Mouse (Mus musculus): Measurements from ENCODE around the gene Ccl5. TPM values are rescaled to one million over a fixed set of nuclear protein-coding genes. Genes with fewer than 3 reads are reported as not detected.

Gene Ccl5
- 828 and 1,080 TPM in 2 replicates for polyA plus RNA-seq (2012; rRNA removed)

- Histone ChIP-seq H3K27ac (ENCODE audit: insufficient read depth, low read depth, low read length) (no peak within 1 kb of the TSS), H3K4me1 (ENCODE audit: control insufficient read depth, insufficient read depth, insufficient read length, low read length) (peaks cover 10% of the 10 kb centered on the region), H3K4me3 (ENCODE audit: low read depth, low read length) (peak within 1 kb of the TSS; percentile 50), H3K27me3 (ENCODE audit: control insufficient read depth, insufficient read depth, low read length) (no peaks in the 10 kb centered on the region), H3K36me3 (ENCODE audit: control insufficient read depth, insufficient read depth, low read length) (no peaks in the 10 kb centered on the region)
- no peak for TF ChIP-seq CTCF (IDR thresholded peaks at IDR 0.05; ENCODE audit: extremely low read depth, insufficient read length, insufficient replicate concordance, low read depth, low read length)
- TF ChIP-seq POLR2A (IDR thresholded peaks at IDR 0.05; ENCODE audit: low read depth, low read length) = no peak
- WGBS = 84% methylated on average over 5 of the region's 5 CpGs
These were observed at the start of gene Ccl5 for GRCm38 (mm10) chr11:83530360-83530759. Gene Ccl5, minus strand, starts transcription at chr11:83530518.

- Histone ChIP-seq H3K27me3 (ENCODE audit: control insufficient read depth, insufficient read depth, low read length) (no peaks in the 10 kb centered on the region), H3K4me3 (ENCODE audit: low read depth, low read length) (no peak overlapping the region), H3K4me1 (ENCODE audit: control insufficient read depth, insufficient read depth, insufficient read length, low read length) (peaks cover 3% of the 10 kb centered on the region; the same call in 1 of the 2 replicates), H3K27ac (ENCODE audit: insufficient read depth, low read depth, low read length) (no peak overlapping the region), H3K36me3 (ENCODE audit: control insufficient read depth, insufficient read depth, low read length) (no peaks in the 10 kb centered on the region)
- TF ChIP-seq CTCF (IDR thresholded peaks at IDR 0.05; ENCODE audit: extremely low read depth, insufficient read length, insufficient replicate concordance, low read depth, low read length) = no peak
- 72% methylated on average over 3 of the region's 3 CpGs for WGBS
These were observed 48.7 kb upstream of the Ccl5 start for GRCm38 (mm10) chr11:83578999-83579398.

- Histone ChIP-seq H3K4me3 (ENCODE audit: low read depth, low read length) (no peak within 1 kb of the TSS), H3K4me1 (ENCODE audit: control insufficient read depth, insufficient read depth, insufficient read length, low read length) (peaks cover 3% of the 10 kb centered on the region; the same call in 1 of the 2 replicates), H3K27me3 (ENCODE audit: control insufficient read depth, insufficient read depth, low read length) (no peaks in the 10 kb centered on the region), H3K27ac (ENCODE audit: insufficient read depth, low read depth, low read length) (no peak within 1 kb of the TSS), H3K36me3 (ENCODE audit: control insufficient read depth, insufficient read depth, low read length) (no peaks in the 10 kb centered on the region)
- TF ChIP-seq POLR2A (IDR thresholded peaks at IDR 0.05; ENCODE audit: low read depth, low read length) = no peak
- TF ChIP-seq CTCF (IDR thresholded peaks at IDR 0.05; ENCODE audit: extremely low read depth, insufficient read length, insufficient replicate concordance, low read depth, low read length) = no peak
- 24% methylated on average over 2 of the region's 2 CpGs for WGBS
These were observed 48.0 kb upstream of the Ccl5 start, which contains the start of gene Ccl9 for GRCm38 (mm10) chr11:83578186-83578760. Gene Ccl9, minus strand, starts transcription at chr11:83578636.

GRCm38 (mm10) chr11:83576927-83577555, 46.7 kb upstream of the Ccl5 start:
- 78% methylated on average over 4 of the region's 4 CpGs for WGBS
- H3K4me3 ChIP-seq (ENCODE audit: low read depth, low read length) = no peak overlapping the region
- TF ChIP-seq CTCF (IDR thresholded peaks at IDR 0.05; ENCODE audit: extremely low read depth, insufficient read length, insufficient replicate concordance, low read depth, low read length) = no peak
- no peak for TF ChIP-seq POLR2A (IDR thresholded peaks at IDR 0.05; ENCODE audit: low read depth, low read length)
- no peaks in the 10 kb centered on the region for H3K27me3 ChIP-seq (ENCODE audit: control insufficient read depth, insufficient read depth, low read length)
- H3K4me1 ChIP-seq (ENCODE audit: control insufficient read depth, insufficient read depth, insufficient read length, low read length) = peaks cover 6% of the 10 kb centered on the region; the same call in 1 of the 2 replicates
- H3K27ac ChIP-seq (ENCODE audit: insufficient read depth, low read depth, low read length) = no peak overlapping the region
- no peaks in the 10 kb centered on the region for H3K36me3 ChIP-seq (ENCODE audit: control insufficient read depth, insufficient read depth, low read length)

- H3K4me3 ChIP-seq (ENCODE audit: low read depth, low read length) = no peak overlapping the region
- WGBS = 19% methylated on average over 9 of the region's 9 CpGs
- peaks cover 10% of the 10 kb centered on the region; the same call in 1 of the 2 replicates for H3K4me1 ChIP-seq (ENCODE audit: control insufficient read depth, insufficient read depth, insufficient read length, low read length)
- no peaks in the 10 kb centered on the region for H3K36me3 ChIP-seq (ENCODE audit: control insufficient read depth, insufficient read depth, low read length)
- TF ChIP-seq POLR2A (IDR thresholded peaks at IDR 0.05; ENCODE audit: low read depth, low read length) = no peak
- TF ChIP-seq CTCF (IDR thresholded peaks at IDR 0.05; ENCODE audit: extremely low read depth, insufficient read length, insufficient replicate concordance, low read depth, low read length) = no peak
- H3K27ac ChIP-seq (ENCODE audit: insufficient read depth, low read depth, low read length) = no peak overlapping the region
- no peaks in the 10 kb centered on the region for H3K27me3 ChIP-seq (ENCODE audit: control insufficient read depth, insufficient read depth, low read length)
These were observed 42.5 kb upstream of the Ccl5 start for GRCm38 (mm10) chr11:83572834-83573233.

- H3K36me3 ChIP-seq (ENCODE audit: control insufficient read depth, insufficient read depth, low read length) = no peaks in the 10 kb centered on the region
- no peak overlapping the region for H3K4me3 ChIP-seq (ENCODE audit: low read depth, low read length)
- TF ChIP-seq POLR2A (IDR thresholded peaks at IDR 0.05; ENCODE audit: low read depth, low read length) (no peak), CTCF (IDR thresholded peaks at IDR 0.05; ENCODE audit: extremely low read depth, insufficient read length, insufficient replicate concordance, low read depth, low read length) (no peak)
- no peaks in the 10 kb centered on the region for H3K27me3 ChIP-seq (ENCODE audit: control insufficient read depth, insufficient read depth, low read length)
- H3K27ac ChIP-seq (ENCODE audit: insufficient read depth, low read depth, low read length) = 0 out of 2 replicates have a peak overlapping the region, but pooled peaks have one; percentile 55
- peaks cover 10% of the 10 kb centered on the region; the same call in 1 of the 2 replicates for H3K4me1 ChIP-seq (ENCODE audit: control insufficient read depth, insufficient read depth, insufficient read length, low read length)
- WGBS = 89% methylated on average over 8 of the region's 8 CpGs
These were observed 41.9 kb upstream of the Ccl5 start for GRCm38 (mm10) chr11:83572223-83572622.

- Histone ChIP-seq H3K4me3 (ENCODE audit: low read depth, low read length) (no peak overlapping the region), H3K4me1 (ENCODE audit: control insufficient read depth, insufficient read depth, insufficient read length, low read length) (peaks cover 10% of the 10 kb centered on the region; the same call in 1 of the 2 replicates), H3K27ac (ENCODE audit: insufficient read depth, low read depth, low read length) (peak overlapping the region; percentile 10), H3K36me3 (ENCODE audit: control insufficient read depth, insufficient read depth, low read length) (no peaks in the 10 kb centered on the region), H3K27me3 (ENCODE audit: control insufficient read depth, insufficient read depth, low read length) (no peaks in the 10 kb centered on the region)
- no peak for TF ChIP-seq CTCF (IDR thresholded peaks at IDR 0.05; ENCODE audit: extremely low read depth, insufficient read length, insufficient replicate concordance, low read depth, low read length)
- no peak for TF ChIP-seq POLR2A (IDR thresholded peaks at IDR 0.05; ENCODE audit: low read depth, low read length)
- WGBS = 22% methylated on average over 2 of the region's 2 CpGs
These were observed 39.9 kb upstream of the Ccl5 start for GRCm38 (mm10) chr11:83570189-83570588.
